Mouse (Mus musculus) splenic B cell, adult 2 months (primary cell): Measurements from ENCODE around the gene Olfr446.

Source experiments
- DNase-seq: peaks from one replicate; pipeline ENCODE4 v3.0.0-alpha.2; 2011; ENCODE audit warnings: low read depth, low spot score
- H3K27me3 ChIP-seq: 2 replicates; pipeline ENCODE4 v1.6.1; 2012; ENCODE audit warnings: mild to moderate bottlenecking, low read length, moderate library complexity, mixed read lengths; ENCODE audit not compliant: control insufficient read depth, poor library complexity, insufficient read depth, severe bottlenecking
- H3K36me3 ChIP-seq: 2 replicates; pipeline ENCODE4 v1.6.1; 2012; ENCODE audit warnings: mild to moderate bottlenecking, low read length, moderate library complexity, mixed read lengths; ENCODE audit not compliant: control insufficient read depth, poor library complexity, insufficient read depth, severe bottlenecking

Gene Olfr446

GRCm38 (mm10) chr6:42921077-42921476, at the start of gene Olfr446:
Gene Olfr446 (plus strand): TSS chr6:42921377.
- H3K27me3 ChIP-seq, result no peaks in the 10 kb centered on the region
- DNase-seq, result no peak

GRCm38 (mm10) chr6:42876323-42876722, 44.9 kb upstream of the Olfr446 start:
- H3K36me3 ChIP-seq, result no peaks in the 10 kb centered on the region
- DNase-seq, result no peak

More at GRCm38 (mm10) chr6:42921077-42921476, at the start of gene Olfr446:
- H3K36me3 ChIP-seq, result no peaks in the 10 kb centered on the region

GRCm38 (mm10) chr6:42890141-42890540, 31.0 kb upstream of the Olfr446 start, which contains the start of gene Olfr448:
Gene Olfr448 (plus strand): TSS chr6:42890441.
- DNase-seq, result no peak
- no peaks in the 10 kb centered on the region for H3K27me3 ChIP-seq
- H3K36me3 ChIP-seq, result no peaks in the 10 kb centered on the region

More at GRCm38 (mm10) chr6:42876323-42876722, 44.9 kb upstream of the Olfr446 start:
- no peaks in the 10 kb centered on the region for H3K27me3 ChIP-seq

GRCm38 (mm10) chr6:42900345-42900744, 20.8 kb upstream of the Olfr446 start:
- DNase-seq, result no peak
- Histone ChIP-seq H3K27me3 (no peaks in the 10 kb centered on the region), H3K36me3 (no peaks in the 10 kb centered on the region)

GRCm38 (mm10) chr6:42908578-42908977, 12.6 kb upstream of the Olfr446 start, which contains the start of gene Olfr447:
Gene Olfr447 (plus strand): TSS chr6:42908878.
- Histone ChIP-seq H3K27me3 (no peaks in the 10 kb centered on the region), H3K36me3 (no peaks in the 10 kb centered on the region)
- DNase-seq, result no peak

- DNase-seq, result no peak
- Histone ChIP-seq H3K27me3 (no peaks in the 10 kb centered on the region), H3K36me3 (no peaks in the 10 kb centered on the region)
Measured at GRCm38 (mm10) chr6:42948767-42949166, 27.6 kb downstream of the Olfr446 start, which contains the start of gene Olfr444. Gene Olfr444 (plus strand): TSS chr6:42949067.

GRCm38 (mm10) chr6:42980377-42980776, 59.2 kb downstream of the Olfr446 start:
- no peak for DNase-seq
- H3K36me3 ChIP-seq, result no peaks in the 10 kb centered on the region
- H3K27me3 ChIP-seq, result no peaks in the 10 kb centered on the region
